9 mouse cellular contexts compared by ENCODE assay signal in the genomic region with DNA sequence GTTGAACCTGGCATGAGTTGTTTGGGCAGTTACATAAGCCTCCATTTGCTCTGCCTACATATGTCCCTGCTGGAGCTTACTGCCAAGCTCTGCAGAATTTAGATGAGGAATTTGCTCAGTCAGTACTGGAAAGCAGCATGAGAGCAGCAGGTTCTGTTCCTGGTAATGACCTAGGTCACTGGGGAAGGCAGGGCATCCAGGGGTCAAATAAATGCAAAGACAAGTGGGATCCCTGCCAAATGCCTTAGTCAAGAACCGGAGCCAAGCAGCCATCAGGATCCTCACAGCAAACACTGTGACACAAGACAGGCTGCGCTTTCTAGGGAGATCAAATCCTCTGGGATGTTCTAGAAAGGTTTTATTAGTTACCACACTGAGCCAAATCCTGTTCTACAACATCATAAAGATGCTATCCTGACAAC.
DNase-seq lines count a peak whose midpoint lies in the region; ATAC-seq and TF ChIP-seq lines count a peak whose summit lies in the region.
"Had no signal": no experiment of that assay in that cellular context is flagged by ENCODE, and none has a peak within 500 bp of the region (broad histone marks: within the 10 kb centered on the region; RNA-seq: fewer than 3 reads in every experiment).

No protein-coding gene starts in this region.

- no peak for DNase-seq in frontal cortex, postnatal 10 days (ENCODE audit: low spot score in 2 of 2)
- DNase-seq in cerebellum, adult 8-10 months, result peak; percentile 36
- DNase-seq in kidney, adult 2 months, result peak; percentile 46
- peak; percentile 76 for DNase-seq in left cerebral cortex, postnatal 4 days
- DNase-seq in telencephalon, adult 2 months (ENCODE audit: low read depth, low spot score), result peak; percentile 90
- DNase-seq in ovary, postnatal 36 days (ENCODE audit: low spot score), result no peak

- TF ChIP-seq CTCF in kidney, adult 2 months (conservative IDR thresholded peaks at IDR 0.05; ENCODE audit: insufficient read depth, insufficient read length, low read depth, low read length), result no peak

- ATAC-seq in frontal cortex, adult (ENCODE audit: low TSS enrichment), result peak; percentile 96
- no peak for ATAC-seq in erythroid progenitor cell, adult 5-6 weeks (replicated peaks; ENCODE audit: low FRiP score, poor library complexity, severe bottlenecking)

- no peaks in the 10 kb centered on the region for H3K27me3 ChIP-seq in kidney, adult 2 months (replicated peaks; ENCODE audit: control insufficient read depth, insufficient read depth, low read length)
- H3K27me3 ChIP-seq: limb, embryonic 15.5 days had no signal

- no peak for TF ChIP-seq POLR2A in kidney, adult 2 months (IDR thresholded peaks at IDR 0.05; ENCODE audit: low read depth, low read length)

- intact Hi-C loops in left cerebral cortex, postnatal 4 days (cut with DNase I), result no loop called here

- 29% methylated on average over 2 of the region's 2 CpGs for WGBS in kidney, adult 2 months

- H3K27ac ChIP-seq in kidney, adult 2 months (ENCODE audit: insufficient read depth, low read depth, low read length), result no peak overlapping the region
- H3K27ac ChIP-seq: limb, embryonic 15.5 days had no signal

- H3K4me3 ChIP-seq in kidney, adult 2 months (ENCODE audit: insufficient read depth, low read depth, low read length), result no peak overlapping the region
- H3K4me3 ChIP-seq: limb, embryonic 15.5 days had no signal

- no peaks in the 10 kb centered on the region for H3K36me3 ChIP-seq in kidney, adult 2 months (ENCODE audit: control insufficient read depth, insufficient read depth, low read length)
- H3K36me3 ChIP-seq: limb, embryonic 15.5 days had no signal

- no peaks in the 10 kb centered on the region for H3K4me1 ChIP-seq in kidney, adult 2 months (ENCODE audit: control insufficient read depth, insufficient read depth, low read length)
- H3K4me1 ChIP-seq: limb, embryonic 15.5 days had no signal

Comparison
In these comparisons a context has a peak if more than half of its experiments do, and no peak if none do; other contexts are left out.
1. DNase-seq: peak in cerebellum, adult 8-10 months (single experiment), kidney, adult 2 months (single experiment), left cerebral cortex, postnatal 4 days (single experiment) and telencephalon, adult 2 months (single experiment); none in frontal cortex, postnatal 10 days (0 of 2) and ovary, postnatal 36 days (single experiment).